Mouse (Mus musculus) thymus, postnatal 10 days (tissue): ENCODE measurements around the gene Gprc6a.

Source experiments
- DNase-seq, 2 experiments: peaks; one replicate each; pipeline ENCODE4 v3.0.0; 2021; ENCODE audit warnings: low spot score in 2 of 2

Gprc6a gene

DNA sequence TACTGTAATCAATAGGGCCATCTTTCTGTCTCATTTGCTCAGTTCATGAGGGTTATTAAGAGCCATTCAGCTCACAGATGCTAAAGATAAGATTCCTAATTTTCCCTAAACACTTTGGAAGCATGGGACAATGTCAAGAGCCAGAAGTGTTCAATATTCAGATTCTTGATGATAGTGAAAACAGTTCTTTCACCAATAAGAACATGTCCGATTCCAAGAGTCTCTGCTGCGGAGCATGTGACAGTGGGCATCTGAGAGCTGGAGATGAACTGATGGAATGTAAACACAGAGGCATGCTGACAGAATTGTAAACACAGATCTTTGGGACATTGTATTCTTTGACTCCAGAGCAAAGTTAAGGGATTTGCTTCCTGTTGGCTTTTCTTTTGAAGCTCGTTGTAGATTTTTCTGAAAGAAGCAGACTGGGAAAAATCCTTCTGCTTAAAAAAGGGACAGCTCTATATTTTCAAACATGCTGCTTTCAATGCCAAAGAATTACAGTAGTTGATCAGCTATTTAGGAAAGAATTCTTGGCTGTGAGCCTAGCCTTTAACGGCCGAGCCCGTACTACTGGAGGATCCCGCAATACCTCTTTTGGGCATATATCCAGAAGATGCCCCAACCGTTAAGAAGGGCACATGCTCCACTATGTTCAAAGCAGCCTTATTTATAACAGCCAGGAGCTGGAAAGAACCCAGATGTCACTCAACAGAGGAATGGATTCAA, at the start of gene Gprc6a:
Gprc6a (minus strand) TSS at position 51 of the 726 bp plus-strand sequence.
- no peak for DNase-seq

DNA sequence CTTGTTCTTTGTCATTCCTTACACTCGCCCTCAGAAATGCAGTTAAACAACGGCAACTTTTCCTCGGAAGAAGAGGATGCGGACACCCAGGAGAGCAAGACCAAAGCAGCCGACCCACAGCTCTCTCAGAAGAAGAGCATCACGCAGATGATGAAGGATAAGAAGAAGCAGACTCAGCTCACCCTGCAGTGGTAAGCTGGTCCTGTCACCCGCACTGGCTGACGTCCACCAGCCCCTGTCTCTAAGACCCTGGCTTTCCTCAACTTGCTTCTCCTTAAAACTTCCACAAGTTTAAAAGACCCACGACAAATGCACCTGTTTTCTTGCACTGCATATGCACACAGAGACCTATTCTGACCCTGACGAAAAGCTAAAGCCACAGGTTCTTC, 47.0 kb upstream of the Gprc6a start:
- no peak for DNase-seq

DNA sequence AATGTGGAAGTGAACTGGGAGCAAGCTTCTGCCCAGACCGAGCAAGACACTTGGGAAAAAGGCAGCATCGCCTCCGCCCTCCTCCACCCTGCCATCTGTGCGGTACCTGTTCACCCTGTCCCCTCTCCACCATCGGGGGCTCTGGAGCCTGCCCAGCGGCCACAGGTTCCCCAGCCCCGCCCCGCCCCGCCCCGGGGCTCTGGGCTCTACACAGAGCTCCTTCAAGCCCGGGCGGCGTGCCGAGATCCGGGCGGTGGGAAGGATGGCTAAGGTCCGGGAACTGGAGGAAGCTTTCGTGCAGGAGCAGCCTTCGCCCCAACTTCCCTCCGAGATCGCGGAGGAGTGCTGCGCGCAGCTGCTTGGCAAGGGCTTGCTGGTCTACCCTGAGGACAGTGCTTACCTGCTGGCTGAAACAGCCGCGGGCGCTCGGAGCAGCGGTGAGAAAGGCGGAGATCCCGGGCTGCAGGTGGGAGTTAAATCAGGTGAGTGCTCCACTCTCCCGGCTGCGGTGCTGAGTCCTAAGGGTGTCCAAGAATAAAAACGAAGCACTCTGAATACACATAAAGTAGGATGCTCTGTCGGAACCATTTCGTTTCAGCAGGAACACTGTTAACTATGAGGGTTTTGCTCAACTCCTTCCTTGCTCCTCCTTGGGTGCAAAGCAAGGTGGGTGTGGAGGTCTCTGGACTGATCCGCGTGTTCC, 46.4 kb upstream of the Gprc6a start, which contains the start of gene Rfx6:
Rfx6 (plus strand) TSS at position 209 of the 703 bp plus-strand sequence.
- DNase-seq: no peak

DNA sequence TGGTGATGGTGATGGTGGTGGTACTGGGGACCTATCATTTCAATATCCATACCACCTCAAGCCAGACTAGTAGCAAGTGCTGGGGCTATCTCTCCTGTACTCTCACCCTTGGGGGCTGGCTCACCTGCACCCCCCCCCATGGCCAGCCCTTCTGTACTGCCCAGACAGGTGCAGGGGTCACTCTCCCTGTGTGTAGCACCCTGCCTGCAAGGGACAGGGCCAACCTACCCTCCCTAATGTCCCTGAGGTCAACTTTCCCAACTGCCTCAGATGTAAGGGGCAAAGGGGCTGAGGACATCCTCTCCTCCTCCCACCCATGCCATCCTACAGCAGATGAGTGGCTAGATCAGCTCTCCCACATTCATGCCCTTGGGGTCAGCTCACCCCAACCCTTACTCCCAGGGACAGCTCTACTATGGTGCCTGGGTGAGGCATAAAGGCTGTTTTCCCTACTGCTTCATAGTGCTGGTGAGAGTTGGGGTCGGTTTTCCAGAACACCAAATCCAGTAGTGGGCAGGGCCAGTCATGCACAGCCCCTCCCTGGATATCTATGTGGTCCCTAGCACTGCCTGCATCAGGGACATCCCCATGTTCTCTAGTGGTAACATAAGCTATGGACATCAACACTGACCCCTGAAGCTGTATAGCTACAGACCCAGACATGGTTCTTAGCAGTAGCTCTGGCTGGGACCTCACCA, 41.0 kb upstream of the Gprc6a start:
- DNase-seq: no peak

DNA sequence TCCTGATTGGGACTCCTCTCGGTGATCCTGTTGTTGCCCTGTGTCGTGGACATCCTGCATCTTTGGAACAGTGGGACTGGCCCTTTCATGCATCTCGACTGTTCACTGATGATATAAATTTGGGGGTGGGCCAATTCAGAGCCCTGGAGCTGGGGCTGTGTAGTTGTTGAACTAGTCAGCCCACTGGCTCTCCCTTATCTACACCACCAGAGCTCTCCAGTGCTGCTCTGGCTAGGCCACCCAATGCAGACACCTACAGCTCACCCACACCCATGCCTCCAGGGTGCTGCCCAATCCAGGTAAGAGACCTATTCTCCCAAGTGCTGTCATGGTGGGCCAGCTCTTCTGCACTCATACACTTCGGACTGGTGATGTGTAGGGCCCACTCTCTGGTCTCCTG, 40.3 kb upstream of the Gprc6a start:
- DNase-seq: no peak

DNA sequence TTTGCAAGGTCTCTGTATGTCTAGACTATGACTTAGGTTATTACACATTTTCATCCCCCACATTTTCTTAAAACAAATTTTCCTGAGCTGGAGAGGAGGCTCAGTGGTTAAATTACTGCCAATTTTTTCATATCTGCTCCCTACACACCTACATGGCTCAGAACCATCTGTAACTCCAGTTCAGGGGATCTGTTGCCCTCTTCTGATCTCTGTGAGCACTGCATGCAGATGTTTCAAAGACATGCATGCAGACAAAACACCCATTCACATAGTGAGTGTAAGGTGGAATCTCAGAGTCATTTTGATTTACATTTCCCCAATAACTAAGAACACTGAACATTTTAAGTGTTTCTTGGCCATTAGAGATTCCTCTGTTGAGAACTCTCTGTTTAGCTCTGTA, 38.1 kb upstream of the Gprc6a start:
- no peak for DNase-seq

DNA sequence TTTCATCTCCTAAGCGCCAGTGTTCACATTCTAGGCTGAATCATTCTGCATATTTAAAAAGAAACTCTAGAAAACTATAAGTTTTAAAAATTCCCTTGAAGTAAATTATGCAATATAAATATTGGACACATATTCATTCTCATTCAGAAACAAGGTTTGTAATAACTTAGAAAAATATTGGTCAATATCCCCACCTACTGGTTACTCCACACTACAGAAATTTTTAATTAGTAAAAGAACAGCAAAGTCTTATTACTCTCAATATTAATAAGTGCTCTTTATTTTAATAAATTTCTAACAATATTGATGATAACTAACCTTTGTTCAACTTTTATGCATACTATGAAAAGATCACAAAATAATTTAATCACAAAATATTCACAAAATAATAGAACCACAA, 26.1 kb upstream of the Gprc6a start:
- no peak for DNase-seq

DNA sequence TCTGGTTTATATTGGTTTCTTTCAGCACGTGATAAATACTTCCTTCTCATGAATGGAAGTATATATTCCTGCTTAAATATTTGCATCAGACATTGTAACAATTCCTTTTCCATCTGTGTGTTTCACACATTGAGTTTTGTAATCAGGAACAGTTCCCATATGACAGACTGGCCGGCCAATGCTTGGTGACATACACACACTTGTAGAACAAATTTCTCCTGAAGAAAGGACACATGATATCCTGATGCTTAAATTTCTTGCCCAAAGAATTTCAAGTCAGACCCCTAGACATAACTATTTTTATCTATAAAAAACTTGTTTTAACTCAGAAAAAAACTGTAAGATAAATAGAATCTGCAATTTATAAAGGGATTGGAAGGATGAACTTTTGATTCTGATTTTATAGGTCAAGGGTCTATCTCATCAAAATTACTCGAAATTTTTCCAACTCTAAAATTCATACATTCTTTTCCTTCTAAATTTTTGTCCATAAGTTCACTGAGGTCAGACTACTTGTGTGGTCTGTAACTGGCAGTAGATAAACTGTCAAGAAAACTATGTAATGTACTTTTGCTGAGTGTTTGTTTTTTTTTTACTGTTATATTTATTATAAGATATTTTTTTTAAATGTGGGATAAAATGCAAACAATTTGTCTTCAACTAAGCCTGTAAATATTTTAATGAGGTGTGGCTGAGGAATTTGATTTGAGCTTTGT, 18.4 kb upstream of the Gprc6a start:
- DNase-seq: no peak

DNA sequence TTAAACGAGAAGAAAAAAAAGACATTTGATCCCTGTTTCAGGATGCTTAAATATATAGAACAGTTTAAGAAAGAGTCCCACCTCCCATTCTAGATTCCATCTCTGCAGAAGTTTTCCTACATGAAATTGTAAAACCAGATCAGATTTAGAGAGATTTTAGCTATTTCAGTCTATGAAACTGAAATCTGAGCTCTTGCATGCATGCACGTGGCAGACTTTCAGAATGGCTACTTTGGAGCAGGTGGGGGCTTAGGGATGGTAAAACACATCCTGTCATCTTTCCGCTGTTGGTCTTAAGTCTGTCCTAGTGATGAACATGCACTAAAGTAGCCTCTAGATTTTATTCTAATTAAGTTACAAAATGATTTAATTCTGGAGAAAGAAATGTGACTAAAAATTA, 10.1 kb downstream of the Gprc6a start:
- DNase-seq: no peak

DNA sequence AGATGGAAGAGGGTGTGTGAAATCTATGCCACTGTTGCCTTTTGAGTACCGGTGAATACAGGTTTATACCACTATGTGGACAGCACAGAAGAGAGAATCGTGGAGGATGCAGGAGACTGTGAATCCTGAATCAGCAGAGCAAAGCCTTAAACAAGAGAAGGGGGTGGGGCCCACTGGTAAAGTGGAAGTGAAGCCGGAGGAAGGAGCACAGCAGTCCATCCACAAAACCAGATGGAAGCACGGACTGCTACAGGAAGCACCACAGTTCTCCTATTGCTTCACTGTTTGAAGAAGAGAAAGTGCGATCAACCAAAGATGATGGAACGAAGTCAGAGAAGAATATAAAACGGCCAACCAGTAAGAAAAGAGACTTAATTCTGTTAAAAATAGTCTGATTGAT, 11.1 kb downstream of the Gprc6a start:
- DNase-seq: no peak

DNA sequence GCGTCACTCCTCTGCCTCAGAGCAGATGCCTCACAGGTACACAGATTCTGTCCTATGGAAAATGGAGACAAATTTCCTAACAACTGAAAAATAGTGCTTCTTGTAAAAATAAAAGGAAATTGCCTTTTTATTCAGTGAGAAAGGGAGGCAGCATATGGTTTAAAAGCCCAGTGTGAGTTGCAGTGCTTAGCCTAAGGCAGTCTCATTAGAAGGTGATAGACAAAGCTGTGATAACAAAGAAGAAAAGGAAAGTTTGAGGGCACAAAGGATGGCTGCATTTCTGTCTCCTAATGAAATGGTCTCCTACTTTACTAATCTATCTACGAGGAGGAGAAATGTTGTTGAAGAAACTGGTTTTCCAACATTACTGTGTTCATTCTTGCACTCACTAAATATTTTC, 12.7 kb downstream of the Gprc6a start:
- no peak for DNase-seq

DNA sequence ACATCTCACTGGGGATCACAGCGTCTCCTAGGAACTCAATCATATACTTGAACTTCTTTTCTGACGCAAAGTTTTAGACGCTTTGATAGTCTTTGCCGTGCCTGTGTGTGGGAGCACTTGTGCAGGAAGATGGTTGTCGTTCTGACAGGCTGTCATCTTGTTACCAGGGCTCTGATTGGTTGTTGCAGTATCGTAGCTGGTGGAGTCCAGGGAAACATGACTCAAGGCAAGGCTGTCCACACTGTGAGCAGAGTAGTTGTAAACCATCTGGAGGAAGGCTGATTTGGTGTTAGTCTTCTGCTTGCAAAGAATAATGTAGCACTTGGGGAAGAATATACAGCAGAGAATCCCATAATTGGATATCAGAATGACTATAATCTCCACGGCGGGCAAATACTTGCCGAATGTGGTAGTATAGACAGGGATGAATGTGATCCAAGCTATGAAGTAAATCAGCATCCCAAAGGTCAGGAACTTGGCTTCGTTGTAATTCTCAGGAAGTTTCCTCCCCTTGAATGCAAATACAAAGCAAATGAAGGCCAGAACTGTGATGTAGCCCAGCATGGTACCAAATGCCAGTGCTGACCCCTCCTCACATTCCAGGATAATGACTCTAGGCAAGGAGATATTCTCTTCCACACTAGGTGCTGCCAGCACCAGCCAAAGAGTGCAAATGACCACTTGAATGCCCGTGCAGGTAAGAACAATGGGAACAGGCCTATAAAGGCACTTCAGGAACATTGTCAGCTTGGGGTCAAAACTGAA, 16.3 kb downstream of the Gprc6a start:
- no peak for DNase-seq

DNA sequence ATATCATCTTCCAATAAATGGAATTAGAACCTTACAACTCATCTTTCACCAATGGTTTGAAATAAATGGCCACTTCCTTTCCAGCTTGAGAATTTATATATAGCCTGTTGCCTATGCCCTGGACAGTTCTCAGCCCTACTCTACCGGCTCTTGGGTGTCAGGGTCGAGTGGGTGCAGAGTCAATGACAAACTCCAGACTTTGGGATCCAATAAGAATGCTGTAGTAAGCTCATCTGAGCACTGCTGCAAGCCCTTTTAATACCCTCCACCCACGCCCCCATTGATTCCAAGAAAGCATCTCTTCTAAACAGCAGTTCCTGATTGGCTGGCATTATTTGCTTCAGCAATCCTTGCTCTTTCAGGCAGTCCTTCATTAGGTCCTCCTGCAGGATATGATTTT, 17.8 kb downstream of the Gprc6a start:
- no peak for DNase-seq

DNA sequence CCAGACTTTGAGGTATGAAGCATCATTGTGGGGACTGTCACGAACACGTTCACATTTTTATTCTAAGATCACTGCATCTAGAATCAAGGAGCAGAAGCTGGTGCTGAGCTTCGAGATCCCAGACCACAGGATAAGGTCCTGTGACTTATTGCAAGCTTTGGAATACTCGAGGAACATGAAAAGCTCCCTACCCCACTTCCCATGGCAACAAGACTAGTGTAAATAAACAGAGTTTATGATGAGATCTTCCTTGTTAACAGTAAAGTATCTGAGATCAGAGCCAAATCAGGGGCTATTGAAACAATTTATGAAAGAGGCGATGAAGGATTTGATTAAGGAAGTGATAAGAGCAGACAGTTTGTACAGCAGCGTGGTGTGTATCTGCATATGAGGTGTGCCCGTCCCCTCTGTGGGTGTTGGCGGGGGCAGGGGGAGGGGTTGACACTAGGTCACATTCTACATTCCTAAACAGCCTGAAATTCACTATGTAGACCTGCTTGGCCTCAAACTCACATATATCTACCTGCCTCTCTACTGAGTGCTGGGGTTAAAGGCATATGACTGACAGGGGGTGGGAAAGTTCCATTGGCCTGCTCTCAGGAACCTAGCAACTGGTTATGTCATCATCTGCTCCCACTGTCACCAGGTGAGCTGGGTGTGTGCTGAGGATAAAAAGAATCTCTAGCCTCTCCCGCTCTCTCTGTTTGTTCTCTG, 19.1 kb downstream of the Gprc6a start:
- DNase-seq: no peak

DNA sequence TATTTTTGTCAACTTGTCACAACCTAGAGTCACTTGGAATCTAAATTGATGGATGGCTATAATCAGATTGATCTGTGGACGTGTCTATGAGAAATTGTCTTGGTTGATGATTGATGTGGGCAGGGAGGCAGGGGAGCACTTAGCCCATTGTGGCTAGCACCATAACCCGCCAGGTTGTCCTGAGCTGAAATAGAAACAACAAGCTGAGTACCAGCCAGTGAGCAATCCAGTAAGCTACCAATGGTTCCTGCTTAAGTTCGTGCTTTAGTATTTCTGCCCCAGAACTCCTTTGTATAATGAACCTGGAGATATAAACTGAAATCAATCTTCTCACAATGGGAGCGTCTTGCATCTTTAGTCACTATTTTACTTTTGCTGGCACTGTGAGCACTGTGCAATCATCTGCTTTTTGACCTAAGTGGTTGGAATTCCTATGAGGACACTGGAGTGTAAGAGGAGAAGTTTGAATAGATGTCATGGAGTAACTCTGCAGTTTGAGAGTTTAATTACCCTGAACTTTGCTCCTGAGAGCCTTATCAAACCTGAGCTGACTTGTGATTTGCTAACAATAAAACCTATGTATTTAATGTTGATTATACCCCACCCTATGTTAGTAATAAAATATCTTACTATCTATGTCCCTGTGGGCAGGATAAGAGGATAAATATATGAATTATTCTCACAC, 21.4 kb downstream of the Gprc6a start:
- no peak for DNase-seq

DNA sequence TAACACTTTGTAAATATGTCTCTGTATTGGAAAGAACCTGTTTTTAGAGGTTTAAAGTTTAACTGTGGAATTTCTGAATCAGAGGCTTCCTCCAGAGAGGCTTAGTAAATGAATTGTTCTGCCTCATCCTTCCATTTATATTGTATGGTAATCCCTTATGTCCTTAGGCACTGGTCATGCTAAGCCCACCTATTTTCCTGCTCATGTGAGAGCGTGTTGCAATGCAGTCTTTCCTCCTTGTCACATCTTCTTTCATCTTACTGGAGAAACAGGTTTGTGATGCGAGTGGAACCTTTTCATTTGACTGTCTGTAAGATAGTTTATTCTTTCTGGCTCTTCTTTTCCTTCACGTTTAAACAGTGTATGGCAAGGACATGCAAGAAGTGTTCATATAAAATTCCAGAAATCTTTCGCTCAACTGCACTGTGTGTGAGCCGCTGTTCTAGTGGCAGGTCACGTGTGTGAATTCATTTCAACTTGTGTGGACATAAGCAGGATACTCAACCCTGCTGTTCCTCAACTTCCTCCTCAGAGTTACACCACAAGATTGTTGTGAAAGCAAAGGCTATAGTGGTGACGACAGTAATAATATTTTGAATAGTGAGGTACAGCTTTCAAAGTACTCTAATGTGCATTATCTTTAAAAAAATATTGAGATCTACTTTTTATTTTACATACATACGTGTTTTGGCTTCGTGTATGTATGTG, 34.2 kb downstream of the Gprc6a start:
- DNase-seq: no peak

DNA sequence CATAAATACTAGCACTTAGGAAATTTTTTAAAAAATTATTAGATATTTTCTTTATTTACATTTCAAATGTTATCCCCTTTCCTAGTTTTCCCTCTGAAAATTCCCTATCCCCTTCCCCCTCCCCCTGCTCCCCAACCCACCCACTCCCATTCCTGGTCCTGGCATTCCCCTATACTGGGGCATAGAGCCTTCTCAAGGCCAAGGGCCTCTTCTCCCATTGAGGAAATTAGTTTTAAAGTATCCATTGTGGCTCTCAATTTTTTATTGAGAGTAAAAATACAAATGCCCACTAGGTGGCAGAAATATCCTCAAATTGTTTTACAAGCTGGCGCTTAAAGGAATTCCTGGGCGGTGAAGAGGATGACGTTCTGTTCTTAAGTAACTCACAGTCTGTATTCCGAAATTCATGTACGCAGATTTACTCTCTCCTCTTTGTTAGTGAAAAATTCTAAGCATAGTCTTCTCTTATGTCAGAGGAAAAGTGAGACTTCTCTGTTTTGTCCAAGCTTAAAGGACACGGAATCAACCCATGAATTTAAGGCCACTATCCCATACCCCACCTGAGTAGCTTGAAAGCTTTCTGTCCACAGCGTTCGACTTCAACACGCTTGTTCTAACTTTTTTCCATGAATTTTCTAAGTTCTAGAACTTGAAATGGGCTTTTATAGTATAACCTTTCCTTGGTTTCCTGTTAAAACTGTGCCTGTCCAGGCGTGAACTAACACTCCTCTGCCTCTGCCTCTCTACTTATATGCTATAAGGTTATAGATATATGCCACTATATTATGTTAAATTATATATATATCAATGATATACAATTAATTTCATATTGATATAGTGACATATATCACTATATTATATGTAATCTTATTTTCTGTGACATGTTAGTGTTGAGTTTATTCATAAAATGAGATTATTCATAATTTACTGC, 36.0 kb downstream of the Gprc6a start:
- no peak for DNase-seq

DNA sequence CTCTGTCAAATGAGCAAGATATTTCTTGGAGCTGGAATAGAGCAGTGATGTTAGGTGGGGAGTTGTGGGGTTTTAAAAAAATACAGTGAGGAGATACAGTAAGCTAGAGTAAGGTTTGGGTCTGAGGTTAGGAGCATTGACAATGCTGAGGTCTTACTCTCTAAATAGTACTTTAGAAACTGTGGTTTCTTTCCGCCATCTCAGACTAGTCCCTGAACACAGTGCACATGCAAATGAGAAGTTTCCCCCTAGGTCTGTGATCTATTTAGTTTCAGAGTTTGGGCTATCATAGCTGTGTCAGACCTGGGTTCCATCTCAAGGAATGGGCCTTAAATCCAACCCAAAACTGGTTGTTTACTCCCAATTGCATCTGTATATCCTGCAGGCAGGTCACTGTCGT, 39.7 kb downstream of the Gprc6a start:
- DNase-seq: no peak
